Mouse (Mus musculus): ENCODE results near the gene Lats1.

Lats1 gene

DNA sequence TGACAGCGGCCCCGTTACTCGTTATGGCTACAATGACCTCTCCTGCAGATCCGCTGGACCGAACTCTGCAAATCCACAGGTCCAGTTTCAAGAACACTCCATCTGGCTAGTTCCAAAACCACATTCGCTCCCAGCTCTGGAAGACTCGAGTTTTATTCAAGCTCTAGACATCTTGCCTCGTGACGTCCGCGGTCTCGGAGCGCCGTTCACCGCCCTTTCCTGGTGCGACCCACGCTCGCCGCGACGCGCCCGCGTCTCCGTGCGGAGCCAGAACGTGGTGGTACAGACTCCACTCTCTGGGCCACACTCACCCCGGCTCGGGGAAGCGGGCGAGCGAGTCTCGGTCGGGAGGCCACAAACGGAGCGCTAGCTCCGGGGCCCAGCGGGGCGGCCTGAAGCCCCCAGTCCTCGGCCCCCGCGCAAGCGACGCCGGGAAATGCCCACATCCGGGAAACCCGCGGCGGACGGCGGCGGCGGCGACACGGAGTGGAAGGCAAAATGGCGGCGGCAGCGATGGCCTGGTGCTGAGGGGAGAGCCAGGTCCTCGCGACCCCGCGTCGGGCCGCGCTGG is at the start of gene Lats1, which contains the start of gene Pcmt1:
TSS of gene Lats1 (plus strand) at position 484 of the 571 bp plus-strand sequence.
TSS of gene Pcmt1 (minus strand) at position 406 of the 571 bp plus-strand sequence.
- peak; percentile 88 for DNase-seq (ENCODE audit: low read depth, low spot score)

DNA sequence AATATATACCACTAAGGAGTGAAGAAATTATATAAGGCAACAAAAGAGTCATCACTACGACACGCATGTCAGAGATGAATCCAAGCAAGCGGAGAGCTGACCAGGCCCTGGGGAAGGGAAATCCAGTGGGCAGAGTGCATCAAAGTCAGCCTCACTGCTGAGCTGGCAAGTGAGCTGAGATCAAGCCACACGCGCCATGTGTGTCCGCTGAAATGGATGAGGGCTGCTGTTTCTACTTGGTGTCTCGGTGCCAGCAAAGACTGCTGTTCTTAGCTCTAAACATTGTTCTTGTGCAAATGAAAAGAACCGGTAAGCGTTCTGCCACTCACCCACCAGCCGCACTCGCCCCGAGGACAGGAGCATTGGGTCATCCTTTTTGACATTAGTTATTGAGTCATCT is 40.6 kb upstream of the Lats1 start:
- DNase-seq (ENCODE audit: low read depth, low spot score): no peak

DNA sequence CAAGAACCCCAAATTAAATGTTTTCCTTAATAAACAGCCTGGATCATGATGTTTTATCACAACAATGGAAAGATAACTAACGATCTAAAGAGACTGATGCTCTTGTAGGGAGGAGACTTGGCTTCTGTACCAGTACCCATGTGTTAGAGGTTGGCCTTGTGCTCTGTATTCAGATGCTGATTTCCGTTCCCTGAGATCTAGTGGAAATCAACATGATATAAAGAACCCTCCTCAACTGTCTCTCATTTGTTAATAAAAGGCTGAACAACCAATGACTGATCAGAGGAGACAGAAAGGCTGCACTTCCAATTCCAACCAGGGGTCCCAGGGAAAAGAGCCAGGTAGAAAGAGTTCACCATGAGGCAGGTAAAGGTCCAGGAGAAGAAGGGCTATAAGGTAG is 35.1 kb upstream of the Lats1 start:
- DNase-seq (ENCODE audit: low read depth, low spot score): no peak

- no peak for DNase-seq (ENCODE audit: low read depth, low spot score)
Measured at GRCm38 (mm10) chr10:7649059-7649458, 32.0 kb upstream of the Lats1 start.

- no peak for DNase-seq (ENCODE audit: low read depth, low spot score)
Measured at GRCm38 (mm10) chr10:7651057-7651456, 30.0 kb upstream of the Lats1 start.

DNA sequence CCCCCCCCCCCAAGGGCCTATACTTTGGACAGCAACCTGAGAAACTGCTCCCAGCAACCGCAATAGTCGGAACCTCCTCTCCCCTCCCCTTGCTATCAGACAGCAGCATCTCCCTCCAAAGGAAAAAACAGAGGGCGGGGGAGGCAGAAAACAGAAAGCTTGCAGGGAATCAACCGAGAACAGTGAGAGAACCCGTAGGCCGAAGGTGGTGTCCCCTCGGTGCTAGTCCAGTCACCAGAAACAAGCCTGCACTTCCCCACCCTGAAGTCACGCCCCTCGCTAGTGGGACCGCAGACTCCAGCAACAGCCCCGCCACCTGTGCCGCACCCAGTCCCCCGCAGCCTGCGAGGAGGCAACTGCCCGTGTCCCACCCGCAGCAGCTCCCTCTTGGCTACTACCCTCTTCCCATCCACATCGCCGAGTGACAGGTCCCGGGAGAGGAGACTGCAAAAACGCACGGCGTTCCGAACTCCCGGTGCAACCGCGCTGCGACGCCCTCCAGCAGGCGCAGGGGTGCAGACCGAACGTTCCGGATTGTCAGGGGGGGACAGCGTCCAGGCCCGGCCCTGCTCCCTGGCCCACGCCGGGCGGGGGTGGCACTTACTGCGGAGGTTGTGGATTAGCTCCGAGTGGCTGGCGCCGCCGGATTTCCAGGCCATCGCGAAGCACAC is 18.4 kb upstream of the Lats1 start:
- peak; percentile 90 for DNase-seq (ENCODE audit: low read depth, low spot score)

DNA sequence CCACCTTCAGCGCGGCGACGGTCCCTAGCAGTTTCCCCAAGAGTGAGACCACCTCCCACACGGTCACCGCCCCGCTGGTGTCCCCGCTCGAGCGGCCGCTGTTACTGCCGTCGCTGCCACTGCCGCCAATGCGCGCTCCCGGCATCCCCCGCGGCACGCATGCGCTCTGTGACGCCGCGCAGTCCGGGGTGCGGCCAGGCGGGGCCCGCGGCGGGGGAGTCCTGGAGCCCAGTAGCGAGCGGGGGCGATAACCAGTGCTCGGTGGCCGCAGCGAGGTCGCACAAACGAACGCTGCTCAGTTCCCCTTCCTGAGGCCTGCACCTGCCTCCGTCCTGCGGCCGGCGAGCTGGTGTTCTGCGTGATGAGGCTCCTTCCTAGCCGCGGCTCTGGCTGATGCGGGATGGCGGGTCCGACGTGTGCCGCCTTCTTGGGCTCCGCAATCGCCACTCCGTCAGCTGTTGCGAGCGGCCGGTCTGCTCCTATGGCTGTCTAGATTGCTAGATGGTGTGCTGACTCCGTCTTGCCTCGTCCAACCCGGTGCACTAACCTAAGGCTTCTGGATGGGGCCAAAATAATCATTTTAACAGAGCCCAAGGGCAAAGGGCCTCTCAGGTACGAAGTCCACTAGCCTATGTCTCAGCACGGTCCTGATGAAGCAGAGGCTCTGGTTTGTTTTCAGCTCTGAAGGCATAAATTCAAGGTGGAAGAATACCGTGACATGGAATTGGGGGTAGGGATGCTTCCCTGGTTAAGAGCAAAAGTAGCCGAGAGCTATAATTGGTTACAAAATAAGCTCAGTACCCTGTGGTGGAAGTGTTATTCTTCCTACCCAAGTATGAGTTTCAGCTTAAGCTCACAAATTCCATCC is 17.6 kb upstream of the Lats1 start:
- peak; percentile 93 for DNase-seq (ENCODE audit: low read depth, low spot score)

- DNase-seq (ENCODE audit: low read depth, low spot score): peak; percentile 43
Measured at GRCm38 (mm10) chr10:7664027-7664526, 16.9 kb upstream of the Lats1 start.

DNA sequence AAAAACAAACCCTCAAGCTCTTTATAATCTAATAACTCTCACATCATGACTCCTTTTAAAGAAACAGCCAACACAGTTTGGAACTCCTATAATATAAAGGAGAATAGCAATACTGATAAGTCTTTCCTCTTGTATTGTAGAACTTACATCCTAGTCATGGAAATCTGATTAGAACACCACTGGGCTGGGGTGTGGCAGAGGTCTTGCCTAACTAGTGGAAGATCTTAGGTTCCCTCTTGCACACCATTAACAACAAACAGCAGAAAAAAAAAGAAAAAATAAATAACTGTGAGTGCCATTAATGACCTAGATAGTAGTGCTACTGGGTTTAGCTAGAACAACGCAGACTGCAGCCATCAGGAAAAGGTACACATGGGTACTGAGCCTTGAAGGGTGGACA is 16.1 kb upstream of the Lats1 start:
- DNase-seq (ENCODE audit: low read depth, low spot score): no peak

DNA sequence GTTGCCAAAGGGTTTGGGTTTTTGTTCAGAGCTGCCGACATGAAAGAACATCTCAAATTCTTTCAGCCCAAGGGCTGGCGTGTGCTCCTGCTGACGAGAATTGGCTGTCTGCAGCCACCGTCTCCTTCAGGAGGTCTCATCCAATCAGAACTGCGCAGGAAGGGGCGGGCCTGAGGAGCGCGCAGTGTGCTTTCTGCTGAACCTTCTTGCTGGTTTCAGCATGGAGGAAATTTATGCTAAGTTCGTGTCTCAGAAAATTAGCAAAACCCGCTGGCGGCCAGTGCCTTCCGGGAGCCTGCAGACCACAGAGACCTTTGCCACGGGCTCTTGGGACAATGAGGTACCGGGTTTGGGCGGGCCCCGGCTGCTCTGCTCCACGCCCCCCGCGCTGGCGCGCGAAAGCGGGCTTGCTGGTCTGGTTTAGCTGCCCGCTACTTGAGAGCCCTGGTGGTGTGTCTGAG is 13.6 kb upstream of the Lats1 start, which contains the start of gene Nup43:
TSS of gene Nup43 (plus strand) at position 162 of the 461 bp plus-strand sequence.
- DNase-seq (ENCODE audit: low read depth, low spot score): peak; percentile 93

GRCm38 (mm10) chr10:7673673-7674072 is 7.3 kb upstream of the Lats1 start:
- peak; percentile 75 for DNase-seq (ENCODE audit: low read depth, low spot score)

DNA sequence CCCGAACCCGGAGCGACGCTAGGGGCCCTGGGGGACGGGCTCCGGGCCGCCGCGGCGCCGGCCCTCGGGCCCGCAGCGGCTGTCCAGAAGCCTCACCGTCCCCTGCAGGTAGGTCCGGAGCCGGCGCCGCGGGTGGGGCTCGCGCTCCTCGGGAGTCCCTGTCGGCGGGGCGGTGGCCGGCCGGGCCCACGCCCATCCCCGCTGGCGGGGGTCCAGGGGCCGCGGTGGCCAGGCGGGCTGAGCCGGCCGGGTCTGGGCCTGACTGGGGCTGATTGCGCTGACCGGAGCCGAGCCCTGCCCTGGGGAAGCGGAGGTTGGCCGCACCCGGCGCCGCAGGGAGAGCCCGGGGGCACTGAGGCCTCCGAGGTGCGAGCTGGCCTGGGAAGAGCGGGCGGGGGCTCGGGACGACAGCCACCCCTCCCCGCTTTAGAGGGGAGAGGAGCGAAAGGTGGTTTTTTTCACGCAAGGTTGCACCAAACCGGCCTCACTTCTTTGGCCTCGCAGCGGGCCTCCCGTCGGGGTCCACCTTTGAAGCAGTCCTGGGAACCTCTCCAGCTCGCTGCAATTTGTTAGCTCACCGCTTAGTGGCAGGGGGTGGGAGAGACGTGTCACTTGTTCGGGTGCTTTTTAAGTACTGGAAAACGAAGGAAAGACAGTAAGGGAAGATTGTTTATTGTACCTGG is 470 bp downstream of the Lats1 start:
- peak; percentile 76 for DNase-seq (ENCODE audit: low read depth, low spot score)

DNA sequence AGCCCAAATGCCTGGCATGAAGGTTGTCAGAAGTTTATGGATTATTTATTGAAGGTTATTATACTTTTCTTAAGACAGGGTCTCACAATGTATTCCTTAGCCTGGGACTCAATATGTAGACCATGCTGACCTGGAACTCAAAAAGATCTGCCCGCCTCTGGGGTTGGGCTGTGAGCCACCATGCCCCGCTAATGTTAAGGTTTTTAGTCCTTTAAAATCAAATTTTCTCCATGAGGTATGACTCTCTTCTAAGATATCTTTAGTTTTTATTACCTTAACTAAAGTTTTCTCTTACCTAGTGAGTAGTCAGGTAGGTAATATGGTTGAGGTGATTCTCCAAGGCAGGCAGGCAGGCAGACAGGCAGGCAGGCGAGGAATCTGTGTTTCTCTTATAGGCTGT is 1.2 kb downstream of the Lats1 start:
- peak; percentile 33 for DNase-seq (ENCODE audit: low read depth, low spot score)

- no peak for DNase-seq (ENCODE audit: low read depth, low spot score)
Measured at GRCm38 (mm10) chr10:7686902-7687301, 5.9 kb downstream of the Lats1 start.

DNA sequence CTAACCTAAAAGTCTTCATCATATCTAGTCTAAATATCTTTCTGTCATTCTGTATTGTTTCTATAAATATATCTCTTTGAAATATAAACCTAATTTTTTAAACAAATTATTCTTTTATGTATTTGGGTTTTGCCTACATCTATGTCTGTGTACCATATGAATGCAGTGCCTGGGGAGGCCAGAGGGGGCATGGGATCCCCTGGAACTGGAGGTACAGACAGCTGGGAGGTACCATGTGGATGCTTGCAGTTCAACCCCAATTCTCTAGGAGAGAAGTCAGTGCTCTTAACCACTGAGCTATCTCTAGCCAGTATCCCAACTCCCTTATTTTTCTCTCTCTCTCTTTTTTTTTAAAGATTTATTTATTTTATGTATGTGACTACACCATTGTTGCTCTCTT is 14.3 kb downstream of the Lats1 start:
- peak; percentile 58 for DNase-seq (ENCODE audit: low read depth, low spot score)

GRCm38 (mm10) chr10:7700120-7700519 is 19.1 kb downstream of the Lats1 start:
- DNase-seq (ENCODE audit: low read depth, low spot score): no peak

- DNase-seq (ENCODE audit: low read depth, low spot score): no peak
Measured at GRCm38 (mm10) chr10:7702586-7702985, 21.6 kb downstream of the Lats1 start.

DNA sequence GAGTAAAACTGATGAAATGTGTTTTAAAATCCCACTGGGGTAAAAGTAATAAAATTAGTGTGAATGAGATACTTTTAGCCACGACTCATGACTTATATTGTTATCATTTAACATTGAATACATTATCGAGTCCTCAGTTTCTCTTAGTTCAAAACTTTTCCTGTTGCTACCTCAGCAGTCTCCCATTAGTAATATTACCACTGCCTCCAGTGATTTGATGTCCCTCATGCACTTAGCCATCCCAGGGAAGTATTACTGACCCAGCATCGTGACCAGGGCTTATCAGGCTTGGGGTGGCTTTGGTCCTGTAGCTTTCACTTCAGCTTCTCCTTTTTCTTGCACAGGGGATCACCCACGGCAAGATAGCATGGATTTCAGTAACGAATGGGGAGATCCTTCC is 29.1 kb downstream of the Lats1 start:
- no peak for DNase-seq (ENCODE audit: low read depth, low spot score)

DNA sequence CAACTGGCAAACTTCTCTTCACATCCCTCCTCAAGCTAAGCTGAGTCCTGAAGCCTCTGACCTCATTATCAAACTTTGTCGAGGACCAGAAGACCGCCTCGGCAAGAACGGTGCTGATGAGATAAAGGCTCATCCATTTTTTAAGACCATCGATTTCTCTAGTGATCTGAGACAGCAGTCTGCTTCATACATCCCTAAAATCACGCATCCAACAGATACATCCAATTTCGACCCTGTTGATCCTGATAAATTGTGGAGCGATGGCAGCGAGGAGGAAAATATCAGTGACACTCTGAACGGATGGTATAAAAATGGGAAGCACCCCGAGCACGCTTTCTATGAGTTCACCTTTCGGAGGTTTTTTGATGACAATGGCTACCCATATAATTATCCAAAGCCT is 31.5 kb downstream of the Lats1 start:
- no peak for DNase-seq (ENCODE audit: low read depth, low spot score)

GRCm38 (mm10) chr10:7715056-7715455 is 34.0 kb downstream of the Lats1 start:
- no peak for DNase-seq (ENCODE audit: low read depth, low spot score)

- DNase-seq (ENCODE audit: low read depth, low spot score): peak; percentile 99
Measured at GRCm38 (mm10) chr10:7725751-7726500, 44.9 kb downstream of the Lats1 start, which contains the start of gene Katna1. Gene Katna1, plus strand, starts transcription at chr10:7726000.
